Mouse (Mus musculus) heart, adult 2 months (tissue): ENCODE measurements around the gene Dock6. TPM values are rescaled to one million over a fixed set of nuclear protein-coding genes. Genes with fewer than 3 reads are reported as not detected.

Source experiments
- DNase-seq, 2 experiments: peaks; one replicate each; pipeline ENCODE4 v3.0.0; 2021
- H3K27ac ChIP-seq: fragments of 200-600 bp; 2 replicates; pipeline ENCODE4 v1.8.1; 2022
- H3K27me3 ChIP-seq: fragments of 200-500 bp; 2 replicates; pipeline ENCODE4 v1.6.1; 2012; ENCODE audit warnings: mild to moderate bottlenecking, low read length, inconsistent platforms, mixed read lengths; ENCODE audit not compliant: control insufficient read depth, insufficient read depth
- H3K36me3 ChIP-seq: fragments of 200-500 bp; 2 replicates; pipeline ENCODE4 v1.6.1; 2012; ENCODE audit warnings: low read length, inconsistent platforms; ENCODE audit not compliant: control insufficient read depth, insufficient read depth
- H3K4me1 ChIP-seq: fragments of 200-500 bp; 2 replicates; pipeline ENCODE4 v1.6.1; 2011; ENCODE audit warnings: low read length; ENCODE audit not compliant: control insufficient read depth, insufficient read depth
- H3K4me3 ChIP-seq: fragments of 200-600 bp; 2 replicates; pipeline ENCODE4 v1.8.1; 2022
- H3K79me2 ChIP-seq: fragments of 200-500 bp; replicated peaks from 2 replicates; pipeline ENCODE4 v1.6.1; 2012; ENCODE audit warnings: mild to moderate bottlenecking, inconsistent platforms, low read length, moderate library complexity, mixed read lengths; ENCODE audit not compliant: control insufficient read depth, insufficient read depth
- H3K9ac ChIP-seq: fragments of 200-500 bp; 2 replicates; pipeline ENCODE4 v1.6.1; 2012; ENCODE audit warnings: low read depth, mild to moderate bottlenecking, control low read depth, inconsistent platforms, low read length, mixed read lengths
- CTCF ChIP-seq: fragments of 200-600 bp; IDR thresholded peaks from 2 replicates; pipeline ENCODE4 v1.8.1; 2022; ENCODE audit warnings: antibody characterized with exemption, mild to moderate bottlenecking, moderate library complexity
- EP300 ChIP-seq: fragments of 200-500 bp; IDR thresholded peaks from 2 replicates; pipeline ENCODE4 v1.6.1; 2011; ENCODE audit warnings: low read depth, low read length, control low read depth; ENCODE audit not compliant: insufficient read depth
- POLR2A ChIP-seq: fragments of 200-500 bp; IDR thresholded peaks from 2 replicates; pipeline ENCODE4 v1.6.1; 2011; ENCODE audit warnings: mild to moderate bottlenecking, low read depth, low read length, control low read depth; ENCODE audit not compliant: insufficient read depth
- WGBS: fragments of 180-500 bp; shearing (Covaris S2); methylation state at CpG from one replicate; pipeline ENCODE4 v1.1.7; 2018; 5-methylcytosine and 5-hydroxymethylcytosine counted together
- intact Hi-C: fragments of 180-260 bp; cut with DNase I; formaldehyde crosslinking; loops from one replicate; pipeline ENCODE4 v1.15.1; 2025
- polyA plus RNA-seq: library from polyadenylated mRNA; depleted of rRNA; stranded (reverse); fragments of >200 nt; gene quantifications from 2 replicates; pipeline ENCODE4 v1.2.3, GENCODE M21; 2012
- total RNA-seq, 2 experiments: library from RNA; stranded (reverse); gene quantifications; 2 replicates each; pipeline ENCODE4 v1.2.3; 2021

The Dock6 gene
- total and polyA plus RNA-seq, 3 experiments, result 25.9 to 87.9 (median 33.8) TPM

DNA sequence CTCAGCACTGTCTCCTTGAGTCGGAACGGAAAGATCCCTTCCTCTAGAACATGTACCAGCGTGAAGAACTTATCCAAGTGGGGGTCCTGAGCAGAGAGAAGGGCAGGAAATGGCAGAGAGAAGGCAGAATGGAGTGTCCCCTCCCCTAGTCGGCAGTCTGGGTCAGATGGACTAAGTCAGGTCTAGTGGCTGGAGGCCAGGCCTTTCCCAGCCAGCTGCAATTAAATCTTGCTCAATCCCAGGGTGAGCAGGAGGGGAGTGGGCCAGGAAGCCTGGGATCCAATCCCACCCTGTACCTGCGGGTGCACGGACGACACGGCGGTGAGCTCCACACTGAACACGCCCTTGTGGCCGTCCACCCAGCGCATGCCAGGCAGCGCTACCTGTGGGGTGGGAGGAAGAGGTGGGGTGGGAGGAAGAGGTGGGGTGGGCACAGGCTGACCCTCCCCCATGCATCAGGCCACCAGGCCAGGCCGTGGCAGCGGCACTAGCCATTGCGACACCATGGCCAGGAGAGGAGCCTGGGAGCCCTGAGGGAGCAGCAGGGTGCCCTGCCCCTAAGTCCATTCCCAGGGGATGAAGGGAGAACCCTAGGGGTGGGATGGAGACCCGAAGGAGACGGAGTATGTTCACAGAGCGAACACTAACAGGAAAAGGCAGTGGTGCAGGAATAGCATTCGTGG is 20.7 kb downstream of the Dock6 start:
- intact Hi-C loops, result no loop called here
- H3K9ac ChIP-seq, result no peak overlapping the region
- WGBS, result 86% methylated on average over 20 of the region's 20 CpGs
- H3K27ac ChIP-seq, result no peak overlapping the region
- DNase-seq, result peak; percentile 19 to 51
- no peaks in the 10 kb centered on the region for H3K36me3 ChIP-seq
- no peaks in the 10 kb centered on the region for H3K27me3 ChIP-seq
- H3K79me2 ChIP-seq, result no peaks in the 10 kb centered on the region
- no peaks in the 10 kb centered on the region; the same call in 1 of the 2 replicates for H3K4me1 ChIP-seq
- no peak overlapping the region for H3K4me3 ChIP-seq
- TF ChIP-seq EP300, result no peak
- no peak for TF ChIP-seq POLR2A
- no peak for TF ChIP-seq CTCF

- H3K27me3 ChIP-seq, result no peaks in the 10 kb centered on the region
- no peaks in the 10 kb centered on the region; the same call in 1 of the 2 replicates for H3K4me1 ChIP-seq
- TF ChIP-seq CTCF, result no peak
- WGBS, result 78% methylated on average over 11 of the region's 11 CpGs
- H3K79me2 ChIP-seq, result no peaks in the 10 kb centered on the region
- intact Hi-C loops, result no loop called here
- H3K36me3 ChIP-seq, result no peaks in the 10 kb centered on the region
- no peak overlapping the region for H3K27ac ChIP-seq
- H3K9ac ChIP-seq, result no peak overlapping the region
- DNase-seq, result no peak
- no peak overlapping the region for H3K4me3 ChIP-seq
These were observed 21.5 kb downstream of the Dock6 start for GRCm38 (mm10) chr9:21830936-21831335.

GRCm38 (mm10) chr9:21830461-21830850 is 22.0 kb downstream of the Dock6 start:
- DNase-seq, result no peak
- no peaks in the 10 kb centered on the region; the same call in 1 of the 2 replicates for H3K4me1 ChIP-seq
- H3K79me2 ChIP-seq, result no peaks in the 10 kb centered on the region
- WGBS, result 87% methylated on average over 5 of the region's 5 CpGs
- no peaks in the 10 kb centered on the region for H3K36me3 ChIP-seq
- no peak overlapping the region for H3K27ac ChIP-seq
- TF ChIP-seq POLR2A, result no peak
- no peak for TF ChIP-seq EP300
- no peak for TF ChIP-seq CTCF
- H3K4me3 ChIP-seq, result no peak overlapping the region
- no peaks in the 10 kb centered on the region for H3K27me3 ChIP-seq
- intact Hi-C loops, result no loop called here
- H3K9ac ChIP-seq, result no peak overlapping the region

GRCm38 (mm10) chr9:21829834-21830460 is 22.5 kb downstream of the Dock6 start:
- TF ChIP-seq CTCF (no peak), EP300 (no peak), POLR2A (no peak)
- H3K9ac ChIP-seq, result no peak overlapping the region
- peak in 1 of 2 experiments; percentile 20 for DNase-seq
- no peaks in the 10 kb centered on the region for H3K4me1 ChIP-seq
- no peak overlapping the region for H3K27ac ChIP-seq
- intact Hi-C loops, result loop anchor here (10.0 kb wide), 1 partner anchor 45 kb away; no protein-coding TSS in a partner anchor
- no peaks in the 10 kb centered on the region for H3K27me3 ChIP-seq
- no peak overlapping the region for H3K4me3 ChIP-seq
- WGBS, result 88% methylated on average over 14 of the region's 14 CpGs
- H3K79me2 ChIP-seq, result no peaks in the 10 kb centered on the region
- no peaks in the 10 kb centered on the region for H3K36me3 ChIP-seq

GRCm38 (mm10) chr9:21824366-21824765 is 28.1 kb downstream of the Dock6 start:
- no peaks in the 10 kb centered on the region for H3K36me3 ChIP-seq

DNA sequence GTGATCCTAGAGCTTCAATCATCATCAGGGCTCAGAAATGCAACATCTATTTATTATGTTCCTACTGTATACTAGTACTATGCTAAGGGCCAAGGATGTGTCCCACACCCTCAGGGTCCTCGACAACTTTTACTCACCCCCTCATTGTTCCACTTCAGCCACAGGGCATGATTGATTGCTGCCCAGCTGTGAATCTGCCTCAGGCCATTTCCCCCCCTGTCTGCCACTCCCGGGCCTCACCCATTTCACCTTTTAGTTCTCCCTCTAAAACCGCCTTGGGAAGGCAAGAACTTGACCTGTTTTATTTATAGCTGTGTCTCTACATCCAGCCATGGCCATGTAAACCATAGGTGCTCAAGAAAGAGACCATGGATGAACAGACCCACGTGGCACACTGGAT is 28.5 kb downstream of the Dock6 start:
- Histone ChIP-seq H3K4me1 (no peaks in the 10 kb centered on the region), H3K36me3 (no peaks in the 10 kb centered on the region), H3K4me3 (no peak overlapping the region), H3K27me3 (no peaks in the 10 kb centered on the region), H3K9ac (no peak overlapping the region), H3K27ac (no peak overlapping the region), H3K79me2 (no peaks in the 10 kb centered on the region)
- TF ChIP-seq POLR2A (no peak), EP300 (no peak), CTCF (no peak)
- intact Hi-C loops, result loop anchor here (10.0 kb wide), 1 partner anchor 51 kb away; no protein-coding TSS in a partner anchor
- 68% methylated on average over 4 of the region's 4 CpGs for WGBS
- DNase-seq, result no peak

More at GRCm38 (mm10) chr9:21824366-21824765, 28.1 kb downstream of the Dock6 start:
- Histone ChIP-seq H3K27me3 (no peaks in the 10 kb centered on the region), H3K4me3 (no peak overlapping the region), H3K27ac (no peak overlapping the region), H3K79me2 (no peaks in the 10 kb centered on the region), H3K4me1 (no peaks in the 10 kb centered on the region), H3K9ac (no peak overlapping the region)
- intact Hi-C loops, result loop anchor here (10.0 kb wide), 1 partner anchor 50 kb away; no protein-coding TSS in a partner anchor
- no peak for DNase-seq
- WGBS, result 81% methylated on average over 10 of the region's 10 CpGs
- TF ChIP-seq CTCF (no peak), EP300 (no peak), POLR2A (no peak)
